22 mouse cellular contexts compared by ENCODE assay signal in the genomic region with DNA sequence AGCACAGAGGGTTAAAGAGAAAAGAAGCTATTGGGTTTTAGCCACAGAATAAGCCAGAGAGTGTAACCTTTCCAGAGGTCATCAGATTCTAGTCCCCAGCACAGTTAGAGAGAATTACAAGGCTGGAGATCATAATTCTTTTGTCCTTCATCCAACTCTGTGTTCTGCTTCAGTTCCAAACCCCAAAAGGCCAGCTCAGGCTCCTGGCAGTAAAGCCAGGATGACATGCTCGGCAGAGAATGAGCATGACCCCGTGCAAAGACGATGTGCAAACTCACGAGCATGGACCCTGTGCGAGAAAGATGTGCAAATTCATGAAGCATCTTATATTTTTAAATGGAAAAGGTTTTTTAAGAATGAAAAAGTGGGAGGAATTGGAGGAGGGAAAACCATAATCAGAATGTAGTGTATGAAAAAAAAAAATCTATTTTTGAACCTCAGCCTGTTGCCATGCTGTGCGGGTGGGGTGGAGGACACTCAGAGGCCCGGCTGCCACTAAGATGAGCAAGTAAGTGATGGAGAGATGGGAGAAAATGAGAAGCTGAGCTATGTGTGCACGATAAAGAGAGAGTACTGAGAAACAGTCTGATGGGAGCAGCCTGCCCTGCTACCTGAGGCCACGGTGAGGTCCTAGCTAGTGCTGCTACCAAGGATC. TPM values are rescaled to one million over a fixed set of nuclear protein-coding genes. Genes with fewer than 3 reads are reported as not detected.
A peak's percentile ranks its signal among the peaks of the same experiment; 100 is the strongest.
DNase-seq lines count a peak whose midpoint lies in the region; ATAC-seq lines count a peak whose summit lies in the region.
"Had no signal": no experiment of that assay in that cellular context is flagged by ENCODE, and none has a peak within 500 bp of the region (broad histone marks: within the 10 kb centered on the region; RNA-seq: fewer than 3 reads in every experiment).

No protein-coding gene starts in this region.

- intact Hi-C loops in heart, postnatal 36 days (cut with DNase I) = no loop called here
- intact Hi-C loops in gastrocnemius, postnatal 14 days (cut with DNase I; ENCODE audit: low total_unique reads) = no loop called here

- DNase-seq in adrenal gland, postnatal 36 days = peak; percentile 12 to 15
- no peak for DNase-seq in adrenal gland, postnatal 14 days
- DNase-seq in heart, adult 9 months (ENCODE audit: low spot score in 2 of 2) = peak; percentile 7 to 16
- DNase-seq in heart, postnatal 36 days = no peak
- DNase-seq in right cerebral cortex, adult 18-20 months = peak; percentile 54
- DNase-seq in right cerebral cortex, postnatal 4 days = no peak
- DNase-seq in gastrocnemius, postnatal 14 days = peak; percentile 36
- DNase-seq: cerebellum, adult 8-10 months; cerebellum, postnatal 25 days; forebrain, postnatal 0 days; heart, adult 18-20 months; kidney, postnatal 14 days; liver; lung, adult 2 months; lung, postnatal 10 days; right cerebral cortex, postnatal 14 days; thymus, adult 2 months; thymus, postnatal 36 days had no signal

- no peak for ATAC-seq in megakaryocyte, adult 5-6 weeks (ENCODE audit: poor library complexity, severe bottlenecking)
- ATAC-seq: forebrain, postnatal 0 days; intestine, postnatal 0 days; midbrain, embryonic 16.5 days; Patski had no signal

RNA-seq across cellular contexts. Expression of gene Hrh2, which starts 54.0 kb away (rescaled TPM):
- under 1 TPM; 0.13 TPM for total RNA-seq in adrenal gland, postnatal 36 days (2021)
- 0.63 and 1.5 TPM in 2 replicates for total RNA-seq in adrenal gland, postnatal 14 days (2021)
- under 1 TPM; 0.39 to 0.43 TPM for total RNA-seq in heart, postnatal 36 days (2021)
- not detected for total RNA-seq in gastrocnemius, postnatal 14 days (2021)
- total RNA-seq in megakaryocyte, adult 5-6 weeks (2015) = 11.7 and 12.7 TPM in 2 replicates
- total RNA-seq in megakaryocyte, adult 5-6 weeks (2017) = 4.9 and 6.0 TPM in 2 replicates

Comparison
In these comparisons a context has a peak if more than half of its experiments do, and no peak if none do; other contexts are left out.
1. DNase-seq: peak in adrenal gland, postnatal 36 days (2 of 2), heart, adult 9 months (2 of 2), right cerebral cortex, adult 18-20 months (single experiment) and gastrocnemius, postnatal 14 days (single experiment); none in adrenal gland, postnatal 14 days (single experiment), heart, postnatal 36 days (0 of 2) and right cerebral cortex, postnatal 4 days (single experiment).